Mouse (Mus musculus): ENCODE results near the gene Tril.

DNA sequence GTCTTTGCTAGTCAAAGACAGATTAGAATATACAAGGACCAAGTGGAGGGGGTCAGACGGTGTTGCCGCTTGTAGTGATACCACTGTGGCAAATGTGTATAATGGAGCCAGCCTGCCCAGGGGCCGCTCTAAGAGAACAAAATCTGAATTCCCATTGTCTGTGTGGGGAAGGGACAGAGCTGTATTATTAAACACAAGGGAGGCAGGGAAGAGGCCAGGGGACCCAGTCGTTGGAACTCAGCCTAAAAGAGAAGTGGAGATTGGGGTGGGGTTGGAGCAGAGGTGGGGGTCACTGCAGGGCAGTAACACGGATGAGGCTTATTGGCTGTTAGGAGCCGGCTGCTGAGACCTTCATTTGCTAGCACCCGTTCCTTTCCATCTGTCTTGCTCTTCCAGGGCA lies 41.1 kb downstream of the Tril start:
- TF ChIP-seq GATA1 (IDR thresholded peaks at IDR 0.05; ENCODE audit: low read length): no peak
- TF ChIP-seq TAL1 (IDR thresholded peaks at IDR 0.05; ENCODE audit: low read length): no peak

Measured in erythroblast, embryonic 14.5 days (primary cell).